Mouse (Mus musculus): ENCODE results near the gene Rcl1. TPM values are rescaled to one million over a fixed set of nuclear protein-coding genes. Genes with fewer than 3 reads are reported as not detected.

Rcl1 gene
- polyA plus RNA-seq, 1 experiment from 2014 or later: 20.1 TPM

GRCm38 (mm10) chr19:29074802-29075201 is 26.4 kb upstream of the Rcl1 start:
- no peak overlapping the region for H3K4me3 ChIP-seq (ENCODE audit: low read depth, low read length)

DNA sequence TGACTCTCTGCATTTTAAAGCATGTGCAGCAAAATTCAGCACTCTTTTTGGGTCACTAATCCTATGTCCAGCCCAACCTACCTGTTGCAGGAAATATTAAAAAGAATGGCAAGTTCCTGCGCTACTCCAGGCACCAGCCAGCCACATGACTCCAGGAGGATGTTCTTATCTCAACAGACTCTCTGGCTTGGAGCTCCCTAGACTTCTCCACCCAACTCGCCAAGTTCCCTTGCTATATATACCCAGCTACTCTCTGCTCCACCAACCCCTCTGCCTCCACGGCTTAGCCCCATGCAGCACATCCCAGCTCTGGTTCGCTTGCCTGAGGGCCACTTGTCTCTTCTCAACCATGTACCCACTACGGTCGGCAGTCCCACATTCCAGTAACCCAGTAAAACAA is 12.5 kb upstream of the Rcl1 start:
- DNase-seq (ENCODE audit: low spot score) (no peak), ATAC-seq (no peak)
- H3K4me3 ChIP-seq (ENCODE audit: low read depth, low read length): no peak overlapping the region

More at GRCm38 (mm10) chr19:29074802-29075201, 26.4 kb upstream of the Rcl1 start:
- H3K27me3 ChIP-seq (replicated peaks; ENCODE audit: insufficient read depth, low read length): no peaks in the 10 kb centered on the region
- TF ChIP-seq CTCF (IDR thresholded peaks at IDR 0.05) (no peak), EP300 (IDR thresholded peaks at IDR 0.05) (no peak)
- H3K4me1 ChIP-seq (ENCODE audit: insufficient read depth, low read depth, low read length): no peaks in the 10 kb centered on the region
- ATAC-seq (no peak), DNase-seq (ENCODE audit: low spot score) (no peak)
- no peaks in the 10 kb centered on the region for H3K36me3 ChIP-seq (ENCODE audit: insufficient read depth, low read length)
- no peaks in the 10 kb centered on the region for H3K9me3 ChIP-seq (ENCODE audit: low read length)
- H3K9ac ChIP-seq (replicated peaks; ENCODE audit: low read depth): no peak overlapping the region
- H3K4me2 ChIP-seq (replicated peaks; ENCODE audit: low read depth, low read length): no peak overlapping the region
- WGBS: 49% methylated on average over 6 of the region's 6 CpGs
- no peak overlapping the region for H3K27ac ChIP-seq (ENCODE audit: low read length)

GRCm38 (mm10) chr19:29092194-29092593 is 9.0 kb upstream of the Rcl1 start:
- H3K9ac ChIP-seq (replicated peaks; ENCODE audit: low read depth): no peak overlapping the region
- no peak for ATAC-seq
- no peak overlapping the region for H3K27ac ChIP-seq (ENCODE audit: low read length)
- no peak for TF ChIP-seq EP300 (IDR thresholded peaks at IDR 0.05)
- TF ChIP-seq CTCF (IDR thresholded peaks at IDR 0.05): no peak
- H3K4me1 ChIP-seq (ENCODE audit: insufficient read depth, low read depth, low read length): no peaks in the 10 kb centered on the region
- H3K27me3 ChIP-seq (replicated peaks; ENCODE audit: insufficient read depth, low read length): no peaks in the 10 kb centered on the region
- DNase-seq (ENCODE audit: low spot score): no peak
- H3K36me3 ChIP-seq (ENCODE audit: insufficient read depth, low read length): no peaks in the 10 kb centered on the region
- no peaks in the 10 kb centered on the region for H3K9me3 ChIP-seq (ENCODE audit: low read length)
- H3K4me3 ChIP-seq (ENCODE audit: low read depth, low read length): no peak overlapping the region
- H3K4me2 ChIP-seq (replicated peaks; ENCODE audit: low read depth, low read length): no peak overlapping the region

More for the DNA sequence above, 12.5 kb upstream of the Rcl1 start:
- 60% methylated on average over 6 of the region's 6 CpGs for WGBS
- H3K9ac ChIP-seq (replicated peaks; ENCODE audit: low read depth): no peak overlapping the region
- no peaks in the 10 kb centered on the region for H3K27me3 ChIP-seq (replicated peaks; ENCODE audit: insufficient read depth, low read length)
- no peaks in the 10 kb centered on the region for H3K4me1 ChIP-seq (ENCODE audit: insufficient read depth, low read depth, low read length)
- H3K27ac ChIP-seq (ENCODE audit: low read length): no peak overlapping the region
- H3K36me3 ChIP-seq (ENCODE audit: insufficient read depth, low read length): no peaks in the 10 kb centered on the region
- no peaks in the 10 kb centered on the region for H3K9me3 ChIP-seq (ENCODE audit: low read length)
- H3K4me2 ChIP-seq (replicated peaks; ENCODE audit: low read depth, low read length): no peak overlapping the region
- TF ChIP-seq EP300 (IDR thresholded peaks at IDR 0.05) (no peak), CTCF (IDR thresholded peaks at IDR 0.05) (no peak)

- TF ChIP-seq CTCF (IDR thresholded peaks at IDR 0.05) (no peak), EP300 (IDR thresholded peaks at IDR 0.05) (no peak)
- no peaks in the 10 kb centered on the region for H3K36me3 ChIP-seq (ENCODE audit: insufficient read depth, low read length)
- ATAC-seq: no peak
- H3K27ac ChIP-seq (ENCODE audit: low read length): no peak overlapping the region
- H3K4me1 ChIP-seq (ENCODE audit: insufficient read depth, low read depth, low read length): no peaks in the 10 kb centered on the region; the same call in 1 of the 2 replicates
- WGBS: 74% methylated on average over 5 of the region's 5 CpGs
- H3K4me3 ChIP-seq (ENCODE audit: low read depth, low read length): no peak overlapping the region
- no peak for DNase-seq (ENCODE audit: low spot score)
- H3K9me3 ChIP-seq (ENCODE audit: low read length): no peaks in the 10 kb centered on the region
- no peak overlapping the region for H3K4me2 ChIP-seq (replicated peaks; ENCODE audit: low read depth, low read length)
- no peaks in the 10 kb centered on the region for H3K27me3 ChIP-seq (replicated peaks; ENCODE audit: insufficient read depth, low read length)
- no peak overlapping the region for H3K9ac ChIP-seq (replicated peaks; ENCODE audit: low read depth)
These were observed 2.1 kb upstream of the Rcl1 start for GRCm38 (mm10) chr19:29099106-29099505.

DNA sequence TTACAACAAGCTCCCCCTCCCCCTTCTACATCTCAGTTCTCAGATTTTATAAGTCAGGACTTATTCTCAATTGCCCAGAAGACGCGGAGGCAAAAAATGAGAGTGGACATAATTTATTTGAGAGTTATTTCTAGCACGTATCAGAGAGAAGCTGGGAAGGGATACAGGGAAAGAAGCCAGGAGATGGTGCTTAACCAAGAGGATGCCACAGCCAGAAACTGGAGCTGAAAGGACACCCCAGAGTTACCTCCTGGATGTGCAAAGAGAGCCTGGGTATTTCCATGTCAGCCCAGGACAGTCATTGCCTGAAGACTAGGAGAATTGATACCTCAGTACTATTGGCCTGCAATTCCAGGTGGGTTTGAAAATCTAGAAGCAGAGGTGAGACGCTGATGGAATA is 1.6 kb upstream of the Rcl1 start:
- Histone ChIP-seq H3K4me2 (replicated peaks; ENCODE audit: low read depth, low read length) (no peak overlapping the region), H3K27ac (ENCODE audit: low read length) (no peak overlapping the region), H3K4me3 (ENCODE audit: low read depth, low read length) (no peak overlapping the region), H3K27me3 (replicated peaks; ENCODE audit: insufficient read depth, low read length) (no peaks in the 10 kb centered on the region), H3K9ac (replicated peaks; ENCODE audit: low read depth) (no peak overlapping the region), H3K36me3 (ENCODE audit: insufficient read depth, low read length) (no peaks in the 10 kb centered on the region), H3K9me3 (ENCODE audit: low read length) (no peaks in the 10 kb centered on the region), H3K4me1 (ENCODE audit: insufficient read depth, low read depth, low read length) (no peaks in the 10 kb centered on the region; the same call in 1 of the 2 replicates)
- DNase-seq (ENCODE audit: low spot score) (no peak), ATAC-seq (no peak)
- TF ChIP-seq CTCF (IDR thresholded peaks at IDR 0.05) (no peak), EP300 (IDR thresholded peaks at IDR 0.05) (no peak)
- 74% methylated on average over 4 of the region's 4 CpGs for WGBS

- Histone ChIP-seq H3K9ac (replicated peaks; ENCODE audit: low read depth) (no peak overlapping the region), H3K27me3 (replicated peaks; ENCODE audit: insufficient read depth, low read length) (no peaks in the 10 kb centered on the region), H3K4me1 (ENCODE audit: insufficient read depth, low read depth, low read length) (no peaks in the 10 kb centered on the region; the same call in 1 of the 2 replicates), H3K36me3 (ENCODE audit: insufficient read depth, low read length) (no peaks in the 10 kb centered on the region), H3K4me3 (ENCODE audit: low read depth, low read length) (peak overlapping the region; percentile 89; the same call in 1 of the 2 replicates), H3K4me2 (replicated peaks; ENCODE audit: low read depth, low read length) (peak overlapping the region; percentile 95), H3K27ac (ENCODE audit: low read length) (peak overlapping the region; percentile 57; the same call in 1 of the 2 replicates), H3K9me3 (ENCODE audit: low read length) (no peaks in the 10 kb centered on the region)
- ATAC-seq: no peak
- no peak for TF ChIP-seq CTCF (IDR thresholded peaks at IDR 0.05)
- TF ChIP-seq EP300 (IDR thresholded peaks at IDR 0.05): no peak
- 21% methylated on average over 8 of the region's 8 CpGs for WGBS
- peak; percentile 21 for DNase-seq (ENCODE audit: low spot score)
These were observed 914 bp upstream of the Rcl1 start for GRCm38 (mm10) chr19:29100261-29100660.

DNA sequence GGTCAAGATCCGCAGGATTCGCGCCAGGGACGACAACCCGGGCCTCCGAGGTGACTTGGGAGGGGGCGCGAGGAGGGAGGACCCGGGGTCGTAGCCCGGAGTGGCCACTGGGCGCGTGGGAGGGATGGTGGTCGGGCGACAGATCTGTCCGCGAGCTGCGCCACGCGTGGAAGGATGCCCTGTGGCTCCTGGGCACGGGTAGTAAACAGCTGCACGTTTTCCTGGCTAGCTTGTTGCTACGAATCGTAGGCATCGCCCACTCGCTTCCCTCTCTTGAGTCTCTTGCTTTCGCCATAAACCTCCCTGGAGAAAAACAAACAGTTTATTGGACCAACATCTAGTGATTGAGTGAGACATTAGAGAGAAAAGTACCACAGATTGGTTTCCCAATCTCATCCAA is 416 bp downstream of the Rcl1 start:
- peak overlapping the region; percentile 60 for H3K9ac ChIP-seq (replicated peaks; ENCODE audit: low read depth)
- H3K36me3 ChIP-seq (ENCODE audit: insufficient read depth, low read length): no peaks in the 10 kb centered on the region
- DNase-seq (ENCODE audit: low spot score): peak; percentile 38
- peak; percentile 8 for ATAC-seq
- H3K27ac ChIP-seq (ENCODE audit: low read length): peak overlapping the region; percentile 64
- no peaks in the 10 kb centered on the region for H3K9me3 ChIP-seq (ENCODE audit: low read length)
- under 1% methylated on average over 26 of the region's 27 CpGs for WGBS
- H3K4me1 ChIP-seq (ENCODE audit: insufficient read depth, low read depth, low read length): no peaks in the 10 kb centered on the region; the same call in 1 of the 2 replicates
- H3K27me3 ChIP-seq (replicated peaks; ENCODE audit: insufficient read depth, low read length): no peaks in the 10 kb centered on the region
- H3K4me3 ChIP-seq (ENCODE audit: low read depth, low read length): peak overlapping the region; percentile 89
- H3K4me2 ChIP-seq (replicated peaks; ENCODE audit: low read depth, low read length): peak overlapping the region; percentile 95
- TF ChIP-seq EP300 (IDR thresholded peaks at IDR 0.05): no peak
- TF ChIP-seq CTCF (IDR thresholded peaks at IDR 0.05): no peak
